Mouse (Mus musculus): Measurements from ENCODE around the gene Ak2. TPM values are rescaled to one million over a fixed set of nuclear protein-coding genes. Genes with fewer than 3 reads are reported as not detected.

Gene Ak2
- polyA plus RNA-seq (2017; shearing (Covaris generic)), result 154 TPM

DNA sequence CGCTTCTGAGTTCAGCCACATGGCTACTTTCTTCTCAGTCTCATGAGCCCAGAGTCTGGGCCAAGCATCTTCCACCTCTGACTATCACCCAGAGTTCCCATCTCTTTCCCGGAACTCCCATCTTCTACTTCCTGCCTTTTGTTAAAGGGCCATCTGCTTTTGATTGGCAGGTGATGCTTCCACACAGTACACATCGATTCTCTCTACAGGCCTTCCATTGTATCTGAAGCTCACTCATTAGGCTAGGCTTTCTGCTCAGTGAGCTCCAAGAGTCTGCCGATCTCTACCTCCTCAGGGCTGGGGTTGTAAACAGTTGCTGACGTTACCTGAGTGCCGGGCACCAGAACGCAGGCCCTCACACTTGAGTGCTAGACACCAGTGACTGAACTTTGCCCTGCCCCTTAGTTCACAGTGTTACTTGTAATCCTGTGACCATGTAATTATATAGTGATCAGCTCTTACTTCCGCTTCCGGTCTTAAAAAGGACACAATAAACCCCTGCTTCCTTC, at the start of gene Ak2:
Ak2 (plus strand) TSS at position 459 of the 509 bp plus-strand sequence.

DNA sequence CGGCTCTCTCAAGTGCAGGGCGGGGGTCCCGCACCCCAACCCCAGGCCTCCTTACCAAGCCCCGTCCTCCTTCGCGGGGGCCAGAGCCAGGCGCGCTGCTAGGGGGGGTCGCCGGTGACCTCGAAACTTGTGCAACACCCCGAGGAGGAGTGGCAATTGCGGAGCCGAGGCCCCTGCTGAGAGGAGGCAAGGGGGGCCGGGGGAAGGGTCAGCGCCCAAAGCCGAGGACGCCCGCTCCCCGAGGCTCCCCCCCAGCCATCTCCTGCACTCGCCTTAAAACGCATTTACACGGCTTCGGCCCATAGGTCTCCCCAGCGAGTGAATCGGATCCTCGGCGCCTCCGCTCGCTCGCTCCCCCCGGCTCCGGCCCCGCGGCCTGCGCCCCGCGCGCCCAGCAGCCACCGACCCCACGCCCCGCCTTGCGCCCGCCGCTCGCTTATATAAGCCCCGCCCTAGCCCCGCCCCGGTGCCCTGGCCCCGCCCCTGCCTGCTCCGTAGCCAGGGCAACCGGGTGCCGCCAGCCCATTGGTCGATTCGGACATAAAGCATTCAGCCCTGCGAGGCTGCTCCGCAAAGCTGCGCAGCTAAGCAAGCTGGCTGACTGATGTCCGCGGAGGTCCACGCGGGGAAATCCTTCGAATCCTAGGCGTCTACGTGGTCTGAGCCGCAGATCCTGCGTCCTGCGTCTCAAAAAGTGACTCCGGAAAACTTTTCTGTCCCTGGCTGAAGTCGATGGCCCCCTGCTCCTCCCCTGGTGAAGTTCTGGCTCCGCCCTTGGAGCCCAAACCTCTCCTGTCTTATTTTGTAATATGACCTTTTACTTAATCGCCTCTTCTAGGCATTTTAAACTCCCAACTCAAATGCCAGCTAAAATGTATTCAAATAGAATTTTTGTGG, 29.5 kb upstream of the Ak2 start, which contains the start of gene Azin2:
Azin2 (minus strand) TSS at position 414 of the 897 bp plus-strand sequence.

DNA sequence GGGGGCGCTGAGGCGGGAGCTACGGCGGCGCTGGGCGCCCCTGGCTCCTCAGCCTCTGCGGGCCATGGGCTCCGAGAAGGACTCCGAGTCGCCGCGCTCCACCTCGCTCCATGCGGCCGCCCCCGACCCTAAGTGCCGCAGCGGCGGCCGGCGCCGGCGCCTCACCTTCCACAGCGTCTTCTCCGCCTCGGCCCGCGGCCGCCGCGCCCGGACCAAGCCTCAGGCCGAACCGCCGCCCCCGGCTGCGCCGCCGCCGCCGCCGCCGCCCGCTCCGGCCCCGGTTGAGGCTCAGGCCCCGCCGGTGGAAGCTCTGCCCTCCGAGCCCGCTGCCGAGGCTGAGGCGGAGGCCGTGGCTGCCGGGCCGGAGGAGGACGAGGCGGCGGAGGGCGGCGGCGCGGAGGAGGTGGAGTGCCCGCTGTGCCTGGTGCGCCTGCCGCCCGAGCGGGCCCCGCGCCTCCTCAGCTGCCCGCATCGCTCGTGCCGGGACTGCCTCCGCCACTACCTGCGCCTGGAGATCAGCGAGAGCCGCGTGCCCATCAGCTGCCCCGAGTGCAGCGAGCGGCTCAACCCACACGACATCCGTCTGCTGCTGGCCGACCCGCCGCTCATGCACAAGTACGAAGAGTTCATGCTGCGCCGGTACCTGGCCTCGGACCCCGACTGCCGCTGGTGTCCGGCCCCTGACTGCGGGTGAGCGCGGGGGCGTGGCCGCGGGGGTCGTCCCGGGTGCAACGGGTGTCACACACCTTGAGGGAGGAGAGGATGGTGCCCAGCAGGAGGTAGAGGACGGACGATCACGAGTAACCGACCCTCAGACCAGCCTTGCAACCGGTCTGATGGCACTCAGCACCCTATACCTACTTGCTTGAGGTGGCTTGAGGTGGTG, 66.7 kb downstream of the Ak2 start, which contains the start of gene Rnf19b:
Rnf19b (plus strand) TSS at position 65 of the 886 bp plus-strand sequence.

Other genes with a start within 250 kb of the Ak2 start
- not detected for gene A3galt2, start 236.6 kb upstream of the Ak2 start, polyA plus RNA-seq (2017; shearing (Covaris generic))
- 21.4 TPM for gene Zfp362, start 185.9 kb upstream of the Ak2 start, polyA plus RNA-seq (2017; shearing (Covaris generic))
- 0.73 TPM for gene Trim62, start 108.4 kb upstream of the Ak2 start, polyA plus RNA-seq (2017; shearing (Covaris generic))
- not detected for gene Azin2, start 29.5 kb upstream of the Ak2 start, polyA plus RNA-seq (2017; shearing (Covaris generic))
- gene Rnf19b, start 66.3 kb downstream of the Ak2 start, polyA plus RNA-seq (2017; shearing (Covaris generic)), result 8.1 TPM
- not detected for gene Tmem54, start 113.6 kb downstream of the Ak2 start, polyA plus RNA-seq (2017; shearing (Covaris generic))
- gene Hpca, start 130.1 kb downstream of the Ak2 start, polyA plus RNA-seq (2017; shearing (Covaris generic)), result not detected
- not detected for gene Fndc5, start 145.0 kb downstream of the Ak2 start, polyA plus RNA-seq (2017; shearing (Covaris generic))
- gene S100pbp, start 197.8 kb downstream of the Ak2 start, polyA plus RNA-seq (2017; shearing (Covaris generic)), result 18.2 TPM
- 46.0 TPM for gene Yars, start 197.8 kb downstream of the Ak2 start, polyA plus RNA-seq (2017; shearing (Covaris generic))

Measured in activated CD4-positive, CD25-positive, alpha-beta regulatory T cell, adult 9 weeks (primary cell).